Mouse (Mus musculus): ENCODE measurements around the gene Fbxl16.

Fbxl16 gene

GRCm38 (mm10) chr17:25808789-25809605 lies at the start of gene Fbxl16:
Fbxl16 (plus strand) TSS chr17:25809085.
- DNase-seq = peak; percentile 84

GRCm38 (mm10) chr17:25760148-25760547 lies 48.7 kb upstream of the Fbxl16 start:
- DNase-seq = no peak

GRCm38 (mm10) chr17:25761561-25761970 lies 47.3 kb upstream of the Fbxl16 start:
- peak; percentile 30 for DNase-seq

GRCm38 (mm10) chr17:25762591-25762990 lies 46.3 kb upstream of the Fbxl16 start:
- no peak for DNase-seq

DNA sequence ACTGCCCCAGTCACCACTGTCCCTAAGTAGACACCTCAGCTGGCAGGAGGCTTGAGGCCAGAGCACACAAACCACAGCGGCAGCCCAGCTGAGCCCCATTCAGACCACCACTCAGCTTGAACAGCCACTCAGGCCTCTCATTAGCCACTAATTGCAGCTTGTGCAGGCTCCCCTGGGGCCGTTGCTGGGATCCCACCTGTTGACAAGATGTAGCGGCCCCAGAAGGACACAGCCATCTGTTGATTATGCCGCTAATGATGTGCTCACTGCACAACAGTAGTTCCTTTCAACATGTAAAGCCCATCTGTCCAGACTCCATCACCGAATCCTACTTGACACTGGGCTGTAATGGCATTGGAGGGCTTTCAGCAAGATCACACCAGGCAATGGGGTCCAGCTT lies 43.0 kb upstream of the Fbxl16 start:
- DNase-seq = no peak

DNA sequence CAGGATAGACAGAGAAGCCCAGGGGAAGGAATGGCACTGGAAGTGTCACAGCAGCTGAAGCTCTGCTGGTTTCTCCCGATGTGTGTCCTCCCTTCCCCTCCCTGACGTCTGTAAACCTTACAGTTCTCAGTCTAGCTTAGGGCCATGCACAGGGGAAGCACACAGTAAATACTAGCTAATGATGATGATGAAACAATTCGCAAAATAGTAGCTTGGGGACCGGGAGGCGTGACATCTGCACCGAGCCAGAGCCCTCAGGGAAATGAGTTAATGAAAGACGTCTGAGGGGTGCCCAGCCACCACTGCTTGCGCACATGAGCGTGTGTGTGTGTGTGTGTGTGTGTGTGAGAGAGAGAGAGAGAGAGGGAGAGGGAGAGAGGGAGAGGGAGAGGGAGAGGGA lies 39.6 kb upstream of the Fbxl16 start:
- DNase-seq = no peak

- peak; percentile 97 for DNase-seq
Measured at GRCm38 (mm10) chr17:25773549-25774120, 35.2 kb upstream of the Fbxl16 start, which contains the start of gene Narfl. Narfl (plus strand) TSS chr17:25773776.

GRCm38 (mm10) chr17:25775318-25776062 lies 33.4 kb upstream of the Fbxl16 start:
- DNase-seq = peak; percentile 50

- DNase-seq = no peak
Measured at GRCm38 (mm10) chr17:25777948-25778347, 30.9 kb upstream of the Fbxl16 start.

- DNase-seq = no peak
Measured at GRCm38 (mm10) chr17:25781339-25781738, 27.5 kb upstream of the Fbxl16 start.

- DNase-seq = no peak
Measured at GRCm38 (mm10) chr17:25783086-25783485, 25.8 kb upstream of the Fbxl16 start.

- DNase-seq = no peak
Measured at GRCm38 (mm10) chr17:25783861-25784574, 24.9 kb upstream of the Fbxl16 start.

DNA sequence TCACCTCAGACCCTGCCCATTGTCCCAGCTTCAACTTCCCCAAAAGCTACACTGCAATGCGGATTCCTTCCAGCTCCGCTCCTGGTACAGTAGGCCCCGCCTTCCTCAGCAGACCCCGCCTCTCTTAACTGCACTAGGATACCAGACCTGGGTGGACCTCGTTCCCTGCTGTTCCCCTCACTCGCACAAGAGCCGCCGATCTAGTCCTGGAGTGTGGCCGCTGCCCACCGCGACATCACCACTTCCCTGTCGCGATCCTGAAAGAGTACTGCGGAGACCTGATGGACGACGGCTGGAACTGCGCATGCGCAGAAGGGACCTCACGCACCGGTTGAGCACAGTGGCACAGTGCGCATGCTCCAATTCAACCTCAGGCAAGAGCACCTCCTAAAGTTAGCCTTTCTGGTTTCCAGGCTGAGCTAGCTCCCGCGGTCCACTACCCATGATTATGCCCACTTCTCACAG lies 23.6 kb upstream of the Fbxl16 start, which contains the start of gene Haghl:
Haghl (minus strand) TSS at position 393 of the 465 bp plus-strand sequence.
- peak; percentile 98 for DNase-seq

DNA sequence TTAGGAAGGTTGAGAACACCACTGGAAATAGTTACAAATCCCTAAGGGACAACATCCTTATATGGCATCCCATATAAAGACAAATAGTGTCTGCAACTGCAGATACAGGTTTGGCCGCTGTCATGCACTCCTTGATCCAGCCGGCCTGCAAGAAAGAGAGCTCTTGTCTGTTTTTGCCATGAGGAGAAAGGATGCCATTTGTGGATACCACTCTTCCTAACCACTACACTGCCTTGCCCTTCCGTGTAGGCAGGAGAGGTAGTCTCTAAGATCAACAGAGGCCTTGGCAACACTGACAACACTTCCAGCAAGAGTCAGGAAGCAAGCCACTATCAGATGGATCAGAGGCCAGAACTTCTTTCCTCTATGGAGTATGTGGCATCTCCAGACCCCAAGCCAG lies 22.6 kb upstream of the Fbxl16 start, which contains the start of gene Ccdc78:
Ccdc78 (plus strand) TSS at position 301 of the 400 bp plus-strand sequence.
- no peak for DNase-seq

- DNase-seq = no peak
Measured at GRCm38 (mm10) chr17:25786781-25787504, 21.9 kb upstream of the Fbxl16 start.

DNA sequence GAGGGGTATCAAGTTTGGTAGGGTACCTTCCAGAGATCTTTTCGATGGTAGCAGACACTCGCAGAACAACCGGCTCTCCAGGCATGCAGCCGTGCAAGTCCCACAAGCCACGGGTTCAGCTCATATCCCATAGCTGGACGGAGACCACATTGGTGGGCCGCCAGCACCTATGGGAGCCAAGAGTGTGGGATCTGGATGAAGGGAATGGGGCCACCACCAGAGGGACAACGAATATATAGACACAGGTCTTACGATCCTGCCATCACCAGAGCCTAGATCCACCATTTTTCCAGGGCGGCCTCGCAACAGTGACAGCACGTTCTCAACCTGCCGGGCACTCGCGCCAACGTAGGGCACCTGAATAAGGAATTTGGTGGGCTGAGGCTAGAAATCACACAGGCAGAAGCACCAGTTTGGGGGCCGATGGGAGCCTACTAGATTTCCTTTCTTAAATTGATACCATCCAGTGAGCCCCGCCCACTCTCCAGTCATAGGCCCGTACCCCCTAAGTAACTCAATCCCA lies 17.5 kb upstream of the Fbxl16 start:
- DNase-seq = no peak

DNA sequence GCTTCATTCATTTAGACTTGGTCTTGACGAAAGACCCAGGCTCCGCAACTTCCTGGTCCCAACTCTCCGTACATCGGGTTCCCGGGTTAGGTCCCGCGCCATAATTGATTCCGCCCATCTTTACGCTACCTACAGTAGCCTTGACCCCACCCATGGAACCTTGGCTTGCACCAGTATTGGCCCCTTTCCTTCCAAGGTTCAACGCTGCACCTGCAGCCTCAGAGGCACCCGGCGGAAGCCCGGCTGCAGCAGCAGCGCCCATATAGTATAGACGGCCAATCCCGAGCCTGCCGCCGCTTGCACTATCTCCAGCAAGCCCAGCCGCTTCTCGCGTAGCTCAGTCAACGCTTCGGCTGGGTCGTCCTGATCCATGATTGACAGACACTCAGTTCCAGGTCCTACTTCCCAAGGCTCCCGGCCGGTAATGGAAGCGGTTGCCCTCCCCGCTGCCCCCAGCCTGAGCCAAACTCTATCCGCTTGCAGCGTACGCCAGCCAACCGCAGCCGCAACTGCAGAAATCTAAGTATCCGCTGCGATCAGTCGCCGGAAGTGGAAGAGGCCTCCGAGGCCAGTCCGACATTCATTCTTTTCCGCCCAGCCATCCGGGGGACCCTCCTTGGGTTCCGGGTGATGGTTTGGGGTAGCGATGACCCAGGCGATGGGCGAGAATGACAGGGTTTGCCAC lies 16.9 kb upstream of the Fbxl16 start:
- peak; percentile 88 for DNase-seq

DNA sequence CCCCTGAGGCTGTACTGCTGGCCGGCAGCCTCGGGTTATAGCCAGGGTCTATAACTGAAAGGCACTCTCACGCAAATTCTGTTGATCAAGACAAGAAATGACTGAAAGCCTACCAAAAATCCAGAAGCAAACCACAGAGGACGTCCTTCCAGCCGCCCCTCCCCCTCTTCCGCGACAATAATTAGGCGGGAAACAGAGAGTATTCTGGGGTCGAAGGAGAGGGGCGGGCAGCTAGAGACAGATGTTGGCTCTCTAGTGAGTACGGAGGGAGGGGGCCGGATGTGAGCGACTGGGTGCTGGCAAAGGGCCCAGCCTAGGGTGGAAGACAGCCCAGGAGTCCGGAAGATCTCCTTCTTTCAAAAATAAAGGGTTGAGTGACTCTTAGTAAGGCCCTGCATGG lies 16.3 kb upstream of the Fbxl16 start, which contains the start of gene Fam173a:
Fam173a (minus strand) TSS at position 287 of the 400 bp plus-strand sequence.
- peak; percentile 92 for DNase-seq

DNA sequence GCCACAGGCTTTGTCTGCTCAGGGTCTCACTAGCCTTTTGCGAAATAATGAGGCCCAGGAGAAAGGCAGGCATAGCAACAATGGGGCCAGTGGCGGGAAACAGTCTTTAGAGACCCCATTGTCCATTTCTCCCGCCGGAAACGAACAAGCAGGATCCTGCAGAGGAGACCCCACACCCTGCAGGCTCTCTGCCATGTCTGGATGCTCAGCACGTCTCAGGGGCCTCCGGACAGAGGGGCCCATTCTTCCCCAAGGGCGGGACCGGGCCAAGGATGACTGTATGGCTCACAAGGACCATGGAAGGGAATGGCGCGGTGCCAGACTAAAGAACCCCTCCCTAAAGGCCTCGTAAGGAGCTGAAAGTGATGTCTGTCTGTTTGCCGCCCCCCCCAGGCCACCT lies 14.7 kb upstream of the Fbxl16 start:
- no peak for DNase-seq

DNA sequence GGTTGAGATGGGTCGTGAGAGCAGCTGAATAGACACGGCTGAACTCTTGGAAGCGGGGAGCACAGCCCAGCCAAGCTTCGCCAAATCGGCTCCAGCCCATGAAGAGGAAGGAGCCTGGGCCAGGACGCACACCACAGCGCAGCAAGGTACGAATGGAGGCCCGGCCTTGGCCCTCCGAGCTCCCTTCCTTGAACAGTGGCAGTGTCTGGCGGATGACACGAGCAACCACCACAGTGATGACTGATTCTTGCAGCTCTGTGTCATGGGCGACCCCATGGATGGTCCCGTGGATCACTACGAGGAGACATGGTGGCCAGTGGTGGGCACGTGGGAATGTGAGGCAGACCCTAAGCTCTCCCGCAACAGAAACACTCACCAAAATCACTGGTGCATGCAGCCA lies 13.9 kb upstream of the Fbxl16 start:
- no peak for DNase-seq

DNA sequence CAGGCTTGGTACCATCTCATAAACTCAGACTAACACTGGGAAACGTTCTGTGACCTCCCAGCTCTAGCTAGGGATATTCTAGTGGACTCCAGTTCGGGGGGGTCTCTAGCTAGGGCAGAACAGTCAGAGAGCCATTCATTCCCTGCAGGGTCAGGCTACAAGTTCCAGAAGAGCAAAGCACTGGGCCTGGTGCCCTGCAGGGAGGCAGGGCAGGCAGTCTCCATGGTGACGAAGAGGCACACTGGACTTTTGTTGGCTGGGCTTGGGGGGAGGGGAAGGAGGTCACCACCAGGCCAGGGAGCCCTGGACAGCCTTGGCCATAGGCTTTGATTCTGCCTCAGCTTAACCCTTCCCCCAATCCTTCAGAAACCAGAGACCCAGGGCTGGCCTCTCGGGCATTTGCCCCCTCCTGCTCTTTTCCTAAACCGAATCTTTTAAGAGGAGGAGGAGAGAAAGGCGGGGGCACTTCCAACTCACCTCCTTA lies 13.2 kb upstream of the Fbxl16 start, which contains the start of gene AC134908.4:
AC134908.4 (minus strand) TSS at position 51 of the 484 bp plus-strand sequence.
- peak; percentile 80 for DNase-seq
